Mouse (Mus musculus) lung, postnatal 0 days (tissue): ENCODE results near the gene Scgb1a1. TPM values are rescaled to one million over a fixed set of nuclear protein-coding genes. Genes with fewer than 3 reads are reported as not detected.

Source experiments
- ATAC-seq: fragments of 200-750 bp; cut with Nextera tagmentation; 2 replicates; pipeline ENCODE4 v1.8.0; 2017; ENCODE audit warnings: moderate library complexity
- DNase-seq: peaks from one replicate; pipeline ENCODE4 v3.0.0-alpha.2; 2016; ENCODE audit warnings: low spot score
- H3K27ac ChIP-seq: fragments of 300-500 bp; sonication (generic); 2 replicates; pipeline ENCODE4 v1.5.1; 2014; ENCODE audit warnings: antibody characterized with exemption, mild to moderate bottlenecking, low read length, mixed read lengths
- H3K27me3 ChIP-seq: fragments of 300-500 bp; sonication (generic); replicated peaks from 2 replicates; pipeline ENCODE4 v1.6.1; 2014; ENCODE audit warnings: low read length, mixed read lengths; ENCODE audit not compliant: insufficient read depth
- H3K36me3 ChIP-seq: fragments of 300-500 bp; sonication (generic); 2 replicates; pipeline ENCODE4 v1.6.1; 2014; ENCODE audit warnings: low read length, mixed read lengths; ENCODE audit not compliant: insufficient read depth
- H3K4me1 ChIP-seq: fragments of 300-500 bp; sonication (generic); 2 replicates; pipeline ENCODE4 v1.6.1; 2014; ENCODE audit warnings: antibody characterized with exemption, low read depth, low read length, mixed read lengths; ENCODE audit not compliant: insufficient read depth
- H3K4me2 ChIP-seq: fragments of 300-500 bp; sonication (generic); replicated peaks from 2 replicates; pipeline ENCODE4 v1.6.1; 2014; ENCODE audit warnings: low read depth, mild to moderate bottlenecking, low read length, moderate library complexity, mixed read lengths
- H3K4me3 ChIP-seq: fragments of 300-500 bp; sonication (generic); 2 replicates; pipeline ENCODE4 v1.5.1; 2014; ENCODE audit warnings: low read depth, low read length
- H3K9ac ChIP-seq: fragments of 300-500 bp; sonication (generic); replicated peaks from 2 replicates; pipeline ENCODE4 v1.6.1; 2014; ENCODE audit warnings: low read depth, mild to moderate bottlenecking
- H3K9me3 ChIP-seq: fragments of 300-500 bp; sonication (generic); 2 replicates; pipeline ENCODE4 v1.6.1; 2016; ENCODE audit warnings: low read length, mixed read lengths
- CTCF ChIP-seq: IDR thresholded peaks from 2 replicates; pipeline ENCODE4 v1.5.1; 2016; ENCODE audit warnings: antibody characterized with exemption, mild to moderate bottlenecking
- EP300 ChIP-seq: IDR thresholded peaks from 2 replicates; pipeline ENCODE4 v1.6.1; 2016; ENCODE audit warnings: antibody characterized with exemption, mild to moderate bottlenecking, control low read depth
- WGBS: fragments of 180-500 bp; shearing (Covaris S2); extraction: QIAGEN DNeasy Blood & Tissue Kit; methylation state at CpG from one replicate; pipeline ENCODE4 v1.1.7; 2014; 5-methylcytosine and 5-hydroxymethylcytosine counted together
- polyA plus RNA-seq: library from polyadenylated mRNA; unstranded; fragments of >200 nt; fragmentation: Nextera tagmentation; extraction: Ambion mirVana; gene quantifications from 2 replicates; pipeline ENCODE4 v1.2.1, GENCODE M21; 2015

The Scgb1a1 gene
- 26,192 and 26,425 TPM in 2 replicates for polyA plus RNA-seq

DNA sequence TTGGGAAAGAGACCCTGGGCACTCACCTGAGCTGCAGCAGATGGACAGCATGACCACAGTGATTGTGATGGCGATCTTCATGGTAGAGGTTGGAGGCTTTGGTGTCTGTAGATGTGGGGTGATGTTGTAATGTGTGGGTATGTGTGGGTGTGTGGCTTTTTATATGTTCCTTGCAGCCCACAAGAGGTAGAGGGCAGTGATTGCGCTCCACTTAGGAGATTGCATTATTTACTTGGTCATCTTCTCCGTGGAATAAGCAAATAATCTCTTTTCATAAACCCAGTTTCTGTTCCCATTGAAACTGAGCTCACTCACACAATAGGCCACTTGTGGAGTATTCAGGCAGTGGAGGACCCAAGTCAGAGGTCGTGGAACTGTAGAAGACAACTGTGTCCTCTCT lies at the start of gene Scgb1a1:
Scgb1a1 (minus strand) TSS at position 138 of the 400 bp plus-strand sequence.
- Histone ChIP-seq H3K4me2 (no peak within 1 kb of the TSS), H3K4me1 (no peaks in the 10 kb centered on the region), H3K27me3 (no peaks in the 10 kb centered on the region), H3K36me3 (no peaks in the 10 kb centered on the region), H3K9ac (no peak within 1 kb of the TSS), H3K27ac (no peak within 1 kb of the TSS), H3K9me3 (no peaks in the 10 kb centered on the region), H3K4me3 (no peak within 1 kb of the TSS)
- no peak for TF ChIP-seq CTCF
- peak; percentile 37; the same call in 1 of the 2 replicates for TF ChIP-seq EP300
- ATAC-seq (peak; percentile 58), DNase-seq (no peak)
- WGBS = 72% methylated on average over 4 of the region's 4 CpGs

DNA sequence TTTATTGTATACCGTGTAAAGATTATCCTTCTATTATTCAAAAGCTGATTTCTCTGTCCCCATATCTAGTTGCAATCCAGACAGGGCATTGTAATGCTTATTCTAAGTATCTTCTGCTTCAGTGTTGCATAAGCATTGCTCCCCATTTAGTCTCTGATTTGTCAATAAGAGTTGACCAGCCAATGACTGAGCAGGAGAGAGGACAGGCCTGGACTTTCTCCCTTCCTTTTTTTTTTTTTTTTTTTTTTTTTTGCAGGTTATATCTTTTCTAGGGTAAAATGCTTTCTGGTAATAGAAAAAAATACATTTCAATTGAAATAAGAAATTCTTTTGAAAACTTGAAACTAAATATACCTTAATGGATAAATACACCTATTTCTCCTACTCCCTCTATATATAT lies 49.4 kb upstream of the Scgb1a1 start:
- Histone ChIP-seq H3K9ac (no peak overlapping the region), H3K4me2 (no peak overlapping the region), H3K9me3 (no peaks in the 10 kb centered on the region), H3K27me3 (no peaks in the 10 kb centered on the region), H3K27ac (no peak overlapping the region), H3K36me3 (no peaks in the 10 kb centered on the region), H3K4me3 (no peak overlapping the region), H3K4me1 (no peaks in the 10 kb centered on the region; the same call in 1 of the 2 replicates)
- TF ChIP-seq EP300 = no peak
- TF ChIP-seq CTCF = no peak
- DNase-seq = no peak
- ATAC-seq = no peak
- WGBS = 85% methylated on average over 1 of the region's 1 CpGs

DNA sequence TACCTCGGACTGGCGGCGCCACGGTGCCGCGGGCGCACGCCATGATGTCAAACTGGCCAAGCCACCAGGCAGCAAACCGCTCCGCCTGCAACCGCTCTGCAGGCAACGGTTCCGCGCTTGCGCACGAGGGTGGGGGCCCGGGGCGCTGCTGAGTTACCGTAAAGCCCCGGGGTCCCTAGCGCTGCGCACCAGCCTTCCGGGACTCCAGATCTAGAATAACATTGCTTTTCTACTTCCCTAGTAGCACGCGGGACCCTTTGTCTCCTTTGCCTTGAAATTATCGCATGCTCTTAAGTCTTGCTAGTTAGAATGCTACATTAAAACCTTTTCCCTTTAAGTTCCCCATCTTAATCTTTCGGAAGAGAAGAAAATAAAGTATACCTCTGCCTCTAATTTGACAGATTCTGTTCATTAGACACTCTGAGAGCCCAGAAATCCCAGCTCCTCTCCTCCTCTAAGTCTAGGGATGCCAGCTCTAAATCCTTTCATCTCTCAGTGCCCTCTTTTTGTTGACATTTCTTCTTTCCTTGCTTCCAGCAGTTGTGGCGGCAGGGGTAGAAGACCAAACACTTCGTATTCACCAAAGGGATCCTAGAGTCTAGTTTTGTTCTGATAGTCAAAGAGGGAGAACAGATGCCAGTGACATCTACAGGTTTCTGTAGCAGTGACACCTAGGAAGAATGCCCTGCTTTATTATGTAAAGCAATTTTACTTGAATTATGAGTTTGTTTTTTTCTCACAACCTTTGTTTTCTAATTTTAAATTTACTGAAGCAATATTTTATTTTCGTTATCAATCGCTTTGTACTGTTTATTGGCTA lies 48.0 kb upstream of the Scgb1a1 start, which contains the start of gene Asrgl1:
Asrgl1 (minus strand) TSS at position 125 of the 820 bp plus-strand sequence.
- Histone ChIP-seq H3K4me2 (peak within 1 kb of the TSS; percentile 100), H3K9me3 (no peaks in the 10 kb centered on the region), H3K36me3 (no peaks in the 10 kb centered on the region), H3K9ac (peak within 1 kb of the TSS; percentile 58), H3K27ac (0 out of 2 replicates have a peak within 1 kb of the TSS, but pooled peaks have one; percentile 9), H3K27me3 (no peaks in the 10 kb centered on the region), H3K4me1 (no peaks in the 10 kb centered on the region; the same call in 1 of the 2 replicates), H3K4me3 (peak within 1 kb of the TSS; percentile 70)
- TF ChIP-seq EP300 = no peak
- peak; percentile 98 for ATAC-seq
- peak; percentile 93 for DNase-seq
- 11% methylated on average over 31 of the region's 31 CpGs for WGBS

DNA sequence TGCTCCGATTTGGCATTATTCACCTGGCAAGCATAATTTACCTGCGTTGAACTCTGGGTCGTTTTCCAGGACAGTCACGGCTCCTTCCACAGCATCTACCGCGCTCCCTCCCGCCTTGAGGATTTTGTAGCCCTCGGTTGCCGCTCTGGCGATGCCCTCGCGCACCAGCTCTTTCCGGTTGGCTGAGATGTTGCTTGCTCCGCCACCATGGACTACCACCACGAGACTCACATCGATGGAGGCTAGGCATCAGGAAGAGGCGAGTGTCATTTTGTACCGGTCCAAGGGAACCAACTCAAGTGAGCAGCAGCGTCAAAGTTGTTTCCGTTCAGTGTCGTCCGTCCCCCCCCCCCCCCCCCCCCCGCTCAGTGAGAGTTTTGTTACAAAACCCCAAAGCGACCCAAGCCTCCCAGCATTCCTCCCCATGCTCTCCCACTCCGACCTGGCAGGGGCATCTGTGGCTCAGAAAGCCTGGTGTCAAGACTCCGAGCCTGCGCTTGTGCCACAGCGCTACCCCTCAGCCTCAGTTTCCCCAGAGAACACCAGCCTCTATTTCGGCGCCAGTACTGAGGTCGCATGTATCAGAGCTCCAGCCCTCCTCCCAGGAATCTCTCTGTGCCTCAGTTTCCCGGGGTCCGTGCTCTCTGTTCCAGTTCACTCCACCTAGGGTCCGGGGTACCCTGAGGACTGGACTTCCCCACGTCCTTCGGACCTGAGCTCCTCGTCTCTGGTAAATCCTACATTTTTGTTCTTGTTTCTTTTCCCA lies 47.2 kb upstream of the Scgb1a1 start:
- TF ChIP-seq EP300 (no peak), CTCF (no peak)
- peak overlapping the region; percentile 70 for H3K4me3 ChIP-seq
- ATAC-seq = peak; percentile 48
- under 1% methylated on average over 33 of the region's 37 CpGs for WGBS
- no peaks in the 10 kb centered on the region for H3K36me3 ChIP-seq
- H3K4me2 ChIP-seq = peak overlapping the region; percentile 100
- H3K27ac ChIP-seq = 0 out of 2 replicates have a peak overlapping the region, but pooled peaks have one; percentile 9
- no peaks in the 10 kb centered on the region for H3K9me3 ChIP-seq
- peak overlapping the region; percentile 58 for H3K9ac ChIP-seq
- peak; percentile 37 for DNase-seq
- no peaks in the 10 kb centered on the region for H3K27me3 ChIP-seq
- H3K4me1 ChIP-seq = no peaks in the 10 kb centered on the region; the same call in 1 of the 2 replicates

- no peaks in the 10 kb centered on the region for H3K9me3 ChIP-seq
- WGBS = 51% methylated on average over 1 of the region's 1 CpGs
- no peak overlapping the region for H3K9ac ChIP-seq
- no peak overlapping the region for H3K4me3 ChIP-seq
- no peaks in the 10 kb centered on the region for H3K27me3 ChIP-seq
- no peak overlapping the region for H3K4me2 ChIP-seq
- TF ChIP-seq EP300 = no peak
- no peak for TF ChIP-seq CTCF
- DNase-seq (no peak), ATAC-seq (no peak)
- H3K4me1 ChIP-seq = no peaks in the 10 kb centered on the region; the same call in 1 of the 2 replicates
- no peak overlapping the region for H3K27ac ChIP-seq
- H3K36me3 ChIP-seq = no peaks in the 10 kb centered on the region
Observed at GRCm38 (mm10) chr19:9129996-9130395, 42.2 kb upstream of the Scgb1a1 start.
